Mouse (Mus musculus): Measurements from ENCODE around the gene Secisbp2l. TPM values are rescaled to one million over a fixed set of nuclear protein-coding genes. Genes with fewer than 3 reads are reported as not detected.

Gene Secisbp2l
- 28.5 and 29.8 TPM in 2 replicates for polyA plus RNA-seq (2015; fragmentation: Nextera tagmentation; extraction: Ambion mirVana)

GRCm38 (mm10) chr2:125782719-125783109, at the start of gene Secisbp2l:
Gene Secisbp2l (minus strand): TSS chr2:125782870.

GRCm38 (mm10) chr2:125724086-125724430, 58.6 kb downstream of the Secisbp2l start, which contains the start of gene Shc4:
Gene Shc4 (minus strand): TSS chr2:125724148.

Other genes starting within 250 kb of the Secisbp2l start
- 1.5 and 1.6 TPM in 2 replicates for gene Cep152, start 157.8 kb downstream of the Secisbp2l start, polyA plus RNA-seq (2015; fragmentation: Nextera tagmentation; extraction: Ambion mirVana)
- 428 and 455 TPM in 2 replicates for gene Eid1, start 109.8 kb downstream of the Secisbp2l start, polyA plus RNA-seq (2015; fragmentation: Nextera tagmentation; extraction: Ambion mirVana)
- gene Shc4, start 58.7 kb downstream of the Secisbp2l start, polyA plus RNA-seq (2015; fragmentation: Nextera tagmentation; extraction: Ambion mirVana) = 4.6 and 4.9 TPM in 2 replicates
- gene Galk2, start 76.2 kb upstream of the Secisbp2l start, polyA plus RNA-seq (2015; fragmentation: Nextera tagmentation; extraction: Ambion mirVana) = 30.8 and 31.2 TPM in 2 replicates
- gene Cops2, start 76.3 kb upstream of the Secisbp2l start, polyA plus RNA-seq (2015; fragmentation: Nextera tagmentation; extraction: Ambion mirVana) = 50.4 and 52.6 TPM in 2 replicates

All from neural tube, postnatal 0 days (tissue).